Mouse (Mus musculus): ENCODE results near the gene Abca4. TPM values are rescaled to one million over a fixed set of nuclear protein-coding genes. Genes with fewer than 3 reads are reported as not detected.
"Not testable (repeated sequence)": the region's sequence is repeated elsewhere in the genome, so short reads cannot be mapped to it uniquely, and the experiment has no call there.

The Abca4 gene
- total RNA-seq, 2 experiments from 2014 or later: 1.4 to 2.2 TPM

DNA sequence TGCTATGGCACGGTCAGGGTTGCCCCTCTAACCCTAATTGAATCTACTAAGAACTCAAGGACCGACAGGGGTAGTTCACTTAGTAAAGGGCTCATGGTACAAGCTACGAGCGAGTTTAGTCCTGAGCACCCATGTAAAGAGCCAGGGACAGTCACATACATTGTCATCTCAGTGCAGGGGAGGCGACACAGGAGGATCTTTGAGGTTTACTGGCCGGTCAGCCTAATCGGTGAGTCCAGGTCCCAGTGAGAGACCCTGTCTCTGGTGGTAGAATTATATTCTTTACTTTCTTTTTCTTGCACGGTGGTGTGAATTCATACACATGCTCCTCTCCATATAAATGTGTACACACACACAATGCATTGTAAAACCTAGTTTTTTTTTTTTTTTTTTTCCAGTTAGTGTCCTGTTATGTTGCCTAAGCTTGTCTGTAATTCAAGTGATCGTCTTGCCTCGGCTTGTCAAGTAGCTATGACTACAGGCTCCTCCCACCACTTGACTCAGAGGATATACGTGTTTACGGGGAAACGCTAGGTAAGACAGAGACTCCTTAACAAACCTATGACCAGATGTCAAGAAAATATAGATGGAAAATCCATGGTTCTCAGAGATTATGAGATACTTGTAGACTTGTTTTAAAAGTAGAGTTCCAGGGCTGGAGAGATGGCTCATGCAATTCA is 167.3 kb downstream of the Abca4 start:
- DNase-seq: no peak

DNA sequence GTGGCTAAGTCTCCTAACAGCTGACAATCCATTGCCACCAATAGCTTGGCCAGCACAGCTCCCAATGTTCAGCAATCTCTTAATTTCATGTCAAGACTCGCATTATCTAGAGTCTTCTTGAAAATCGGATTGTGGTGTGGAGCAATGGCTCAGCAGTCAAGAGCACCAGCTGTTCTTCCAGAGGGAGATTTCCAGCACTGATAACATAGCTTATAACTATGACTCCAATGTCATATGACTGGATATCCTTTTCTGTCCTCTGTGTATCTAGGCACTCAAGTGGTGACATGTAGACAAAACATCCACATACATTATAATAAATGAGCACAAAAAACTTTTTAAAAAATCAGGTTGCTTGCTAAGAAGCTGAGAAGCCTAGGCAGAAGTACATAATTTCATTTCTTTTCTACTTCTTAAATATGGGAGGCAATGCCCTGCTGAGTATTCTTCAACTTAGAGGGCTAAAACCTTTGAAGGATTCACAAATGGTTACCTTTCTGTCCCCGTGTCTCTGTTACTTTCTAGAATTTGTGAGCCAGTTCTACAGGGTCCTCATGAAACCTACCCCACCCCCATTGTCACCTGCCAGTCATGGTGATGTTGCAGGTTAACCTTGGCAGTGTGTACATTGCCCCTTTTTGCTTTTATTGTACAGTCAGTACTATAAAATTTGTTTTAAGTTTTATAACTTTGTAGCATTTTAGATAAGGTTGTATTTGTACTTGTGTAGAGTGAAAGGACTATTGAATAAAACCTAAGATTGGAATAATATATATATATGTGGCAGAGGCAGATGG is 177.2 kb downstream of the Abca4 start:
- DNase-seq: no peak

DNA sequence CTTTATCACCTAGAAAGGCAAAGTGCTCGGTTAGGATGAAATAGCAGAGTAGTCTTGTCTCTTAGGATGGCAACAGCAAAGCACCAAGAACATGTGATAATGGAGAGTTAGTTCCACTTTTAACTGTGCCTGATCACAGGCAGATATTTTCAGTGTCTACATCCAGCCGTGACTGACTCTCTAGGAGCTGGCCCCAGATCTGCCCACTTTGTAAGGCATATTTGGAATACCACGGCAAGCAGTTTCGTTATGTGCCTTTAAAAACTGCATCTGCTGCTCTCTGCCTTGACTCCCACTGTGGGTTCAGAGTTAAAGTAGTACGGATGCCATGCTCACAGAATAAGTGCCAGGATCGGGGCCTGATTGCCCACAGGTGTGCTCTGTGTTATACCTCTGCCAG is 182.7 kb downstream of the Abca4 start:
- not testable (repeated sequence) for DNase-seq

Other genes with a start within 250 kb of the Abca4 start
- 10 to 100 TPM; 56.3 to 59.0 TPM for gene Abcd3, start 229.1 kb upstream of the Abca4 start, total RNA-seq (2021)
- gene Arhgap29, start 91.9 kb upstream of the Abca4 start, total RNA-seq (2021): 10 to 100 TPM; 15.7 to 17.6 TPM
- gene Gclm, start 201.1 kb downstream of the Abca4 start, total RNA-seq (2021): 10 to 100 TPM; 79.2 to 84.4 TPM
- 10 to 100 TPM; 28.1 to 29.9 TPM for gene Dnttip2, start 229.9 kb downstream of the Abca4 start, total RNA-seq (2021)
- gene Bcar3, start 249.7 kb downstream of the Abca4 start, total RNA-seq (2021): 1 to 10 TPM; 8.0 to 9.1 TPM

Measured in layer of hippocampus, postnatal 36 days (tissue).